Mouse (Mus musculus) cerebellum, adult 2 months (tissue): ENCODE measurements around the gene Gm7030. TPM values are rescaled to one million over a fixed set of nuclear protein-coding genes. Genes with fewer than 3 reads are reported as not detected.
"Not testable (repeated sequence)": the region's sequence is repeated elsewhere in the genome, so short reads cannot be mapped to it uniquely, and the experiment has no call there.

Experiments
- DNase-seq, 2 experiments: peaks; one replicate each; pipeline ENCODE4 v3.0.0; 2021
- H3K27ac ChIP-seq: fragments of 200-500 bp; 2 replicates; pipeline ENCODE4 v1.5.1; 2012; ENCODE audit warnings: low read length, control low read depth, inconsistent platforms; ENCODE audit not compliant: insufficient read depth
- H3K27me3 ChIP-seq: fragments of 200-500 bp; 2 replicates; pipeline ENCODE4 v1.6.1; 2012; ENCODE audit warnings: inconsistent platforms, mild to moderate bottlenecking, low read length, moderate library complexity; ENCODE audit not compliant: control insufficient read depth, insufficient read depth
- H3K4me1 ChIP-seq: fragments of 200-500 bp; 2 replicates; pipeline ENCODE4 v1.6.1; 2011; ENCODE audit warnings: low read length; ENCODE audit not compliant: control insufficient read depth, insufficient read depth
- H3K4me3 ChIP-seq: fragments of 200-500 bp; replicated peaks from 2 replicates; pipeline ENCODE3; 2011; ENCODE audit warnings: mild to moderate bottlenecking, low read depth, low read length, control low read depth; ENCODE audit not compliant: insufficient read depth
- CTCF ChIP-seq: fragments of 200-500 bp; IDR thresholded peaks from 2 replicates; pipeline ENCODE4 v1.5.1; 2011; ENCODE audit warnings: low read depth, mild to moderate bottlenecking, control low read depth, low read length, moderate library complexity, borderline replicate concordance; ENCODE audit not compliant: insufficient read depth
- POLR2A ChIP-seq: fragments of 200-500 bp; IDR thresholded peaks from 2 replicates; pipeline ENCODE4 v1.6.1; 2011; ENCODE audit warnings: low read length, control low read depth, borderline replicate concordance; ENCODE audit not compliant: insufficient read depth
- WGBS: fragments of 180-500 bp; shearing (Covaris S2); methylation state at CpG from one replicate; pipeline ENCODE4 v1.1.7; 2018; 5-methylcytosine and 5-hydroxymethylcytosine counted together
- polyA plus RNA-seq: library from polyadenylated mRNA; depleted of rRNA; stranded (reverse); fragments of >200 nt; gene quantifications from 2 replicates; pipeline ENCODE4 v1.2.3, GENCODE M21; 2012

Gm7030 gene
- polyA plus RNA-seq, 1 experiment: not detected

DNA sequence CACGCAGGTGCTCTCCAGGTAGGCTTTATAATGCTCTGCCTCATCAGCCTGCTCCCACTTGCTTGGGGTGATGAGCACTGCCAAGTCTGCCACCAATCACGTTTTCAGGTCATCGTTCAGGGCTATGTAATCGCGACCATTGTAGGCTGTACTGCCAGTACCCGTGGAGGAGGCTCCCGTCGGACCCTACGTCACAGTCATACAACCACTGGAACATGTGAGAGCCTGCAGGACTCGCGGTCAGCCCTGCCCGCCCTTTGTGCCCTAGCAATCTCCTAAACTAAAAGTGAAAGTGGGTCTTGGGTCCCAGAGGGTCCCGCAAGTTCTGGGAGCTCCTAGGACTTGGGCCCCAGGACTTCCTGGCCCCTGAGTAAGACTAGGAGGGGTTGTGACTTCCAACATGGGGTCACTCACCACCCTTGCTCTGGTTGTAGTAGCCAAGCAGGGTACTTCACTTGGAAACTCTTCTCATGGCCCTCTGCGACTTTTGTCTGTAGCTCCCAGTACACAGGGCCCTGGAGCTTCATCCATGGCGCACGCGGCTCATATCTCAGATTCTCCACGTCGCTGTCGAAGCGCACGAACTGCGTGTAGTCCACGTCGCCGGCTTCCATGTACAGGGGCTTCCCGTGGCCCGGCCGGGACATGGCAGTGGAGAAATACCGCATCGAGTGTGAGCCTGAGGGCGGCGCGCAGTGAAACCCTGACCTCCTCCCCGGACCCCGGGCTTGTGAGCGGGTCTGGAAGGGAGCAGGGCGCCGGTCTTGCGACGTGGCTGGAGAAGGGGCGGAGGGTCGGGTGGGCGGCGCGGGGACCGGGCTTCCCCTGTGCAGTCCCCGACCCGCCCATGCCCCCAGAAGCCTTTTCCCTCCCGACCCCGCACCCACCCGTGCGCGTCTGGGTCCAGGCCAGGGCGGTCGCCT lies 32.2 kb upstream of the Gm7030 start:
- Histone ChIP-seq H3K27me3 (peaks cover 2% of the 10 kb centered on the region; the same call in 1 of the 2 replicates), H3K4me1 (no peaks in the 10 kb centered on the region), H3K27ac (no peak overlapping the region), H3K4me3 (no peak overlapping the region)
- TF ChIP-seq CTCF (no peak), POLR2A (no peak)
- WGBS: 2% methylated on average over 55 of the region's 56 CpGs
- no peak for DNase-seq

DNA sequence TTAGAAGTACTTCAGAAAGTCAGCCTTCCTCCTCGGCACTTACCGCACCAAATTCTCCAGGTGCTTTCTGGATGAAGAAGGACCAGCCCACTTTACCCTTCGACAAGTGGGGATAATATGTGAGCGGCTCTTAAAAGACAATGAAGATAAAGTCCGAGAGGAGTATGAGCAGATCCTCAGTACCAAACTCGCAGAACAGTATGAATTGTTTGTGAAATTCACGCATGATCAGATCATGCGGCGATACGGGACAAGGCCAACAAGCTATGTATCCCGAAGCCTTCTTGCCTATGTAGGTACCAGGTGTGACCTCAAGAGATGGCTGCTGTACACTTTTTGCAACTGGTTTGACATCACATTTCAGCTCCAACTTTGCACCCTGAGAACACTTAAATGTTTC lies 29.0 kb upstream of the Gm7030 start:
- H3K4me3 ChIP-seq, DNase-seq, H3K4me1 ChIP-seq, H3K27ac ChIP-seq, H3K27me3 ChIP-seq: not testable (repeated sequence)
- WGBS: 7% methylated on average over 11 of the region's 11 CpGs

DNA sequence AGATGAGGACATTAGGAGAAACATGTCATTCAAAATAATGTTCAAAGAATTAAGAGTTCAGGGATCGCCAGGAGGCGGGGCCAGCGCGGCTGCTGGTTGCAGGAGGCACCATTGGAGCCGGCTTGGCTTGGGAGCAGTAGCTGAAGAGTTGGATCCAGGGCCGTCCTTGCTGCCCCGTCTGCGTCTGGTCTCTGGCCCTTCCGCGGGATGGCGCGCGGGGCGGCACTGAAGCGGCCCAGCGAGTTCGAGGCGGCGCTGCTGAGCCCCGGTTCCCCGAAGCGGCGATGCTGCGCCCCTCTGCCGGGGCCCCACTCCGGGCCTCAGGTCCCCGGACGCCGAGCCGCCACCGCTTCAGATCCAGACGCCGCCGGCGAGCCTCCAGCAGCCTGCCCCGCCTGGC lies 28.6 kb upstream of the Gm7030 start:
- not testable (repeated sequence) for DNase-seq, H3K4me3 ChIP-seq, H3K4me1 ChIP-seq, H3K27me3 ChIP-seq, H3K27ac ChIP-seq
- WGBS: under 1% methylated on average over 36 of the region's 36 CpGs

DNA sequence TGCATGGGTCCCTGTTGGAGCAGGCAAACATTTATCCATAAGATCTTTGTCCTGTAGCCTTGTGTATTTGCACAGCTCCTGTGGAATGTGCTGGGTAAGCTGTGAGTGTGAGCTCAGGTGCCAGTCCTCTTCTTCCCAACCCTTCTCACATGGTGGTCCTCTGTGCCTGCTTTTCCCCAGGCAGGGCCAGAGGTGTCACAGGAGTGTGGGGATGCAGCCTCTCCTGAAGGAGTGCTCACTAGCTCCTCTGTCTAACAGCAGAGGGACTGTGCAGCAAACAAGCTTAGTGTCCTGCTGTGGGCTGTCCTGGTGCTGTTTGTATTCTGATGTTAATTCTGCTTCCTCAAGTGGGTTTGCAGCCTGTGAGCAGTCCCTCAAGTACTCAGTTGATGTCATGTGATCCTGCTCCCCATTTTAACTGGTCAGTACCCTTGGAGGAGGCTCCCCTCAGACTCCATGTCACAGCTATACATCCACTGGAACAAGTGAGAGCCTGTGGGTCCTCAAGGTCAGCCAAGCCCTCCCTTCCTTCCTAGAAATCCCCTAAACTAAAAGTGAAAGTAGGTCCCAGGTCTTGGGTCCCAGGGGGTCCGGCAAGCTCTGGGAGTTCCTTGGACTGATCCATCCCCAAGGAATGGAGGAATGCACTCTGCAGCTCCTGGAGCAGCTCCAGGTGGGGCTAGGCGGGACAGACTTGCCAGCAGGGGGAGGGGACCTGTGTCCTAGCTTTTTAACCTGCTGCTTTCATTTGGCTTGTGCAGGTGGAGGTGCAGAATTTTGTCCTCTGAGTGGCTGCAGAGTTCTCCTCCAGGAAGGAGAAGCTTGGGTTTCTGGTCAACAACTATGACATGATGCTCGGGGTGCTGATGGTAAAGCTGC lies 25.3 kb upstream of the Gm7030 start:
- Histone ChIP-seq H3K27me3 (peaks cover 1% of the 10 kb centered on the region; the same call in 1 of the 2 replicates), H3K4me3 (no peak overlapping the region), H3K27ac (no peak overlapping the region), H3K4me1 (no peaks in the 10 kb centered on the region)
- TF ChIP-seq POLR2A (no peak), CTCF (no peak)
- no peak for DNase-seq
- WGBS: 20% methylated on average over 3 of the region's 3 CpGs

DNA sequence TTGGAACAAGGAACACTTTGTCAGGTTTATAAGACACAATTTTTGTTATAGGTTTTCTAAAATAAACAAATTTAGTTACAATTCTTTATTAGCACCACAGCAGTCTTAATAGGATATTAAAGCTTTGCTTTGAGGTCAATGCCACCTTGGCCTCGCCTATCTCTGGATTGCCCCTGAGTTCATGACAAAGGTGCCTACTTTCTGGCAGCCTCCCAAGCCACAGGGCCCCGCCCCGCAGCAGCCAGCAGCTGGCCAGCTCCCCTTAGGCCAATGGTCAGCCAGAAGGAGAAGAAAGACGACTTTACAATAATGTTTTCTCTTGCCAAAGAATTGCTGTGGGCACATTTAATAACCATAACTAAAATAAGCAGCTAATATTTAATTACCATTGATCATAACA lies 22.0 kb upstream of the Gm7030 start:
- not testable (repeated sequence) for H3K4me1 ChIP-seq, H3K27ac ChIP-seq, H3K27me3 ChIP-seq, DNase-seq, H3K4me3 ChIP-seq
- WGBS: 37% methylated on average over 4 of the region's 4 CpGs

DNA sequence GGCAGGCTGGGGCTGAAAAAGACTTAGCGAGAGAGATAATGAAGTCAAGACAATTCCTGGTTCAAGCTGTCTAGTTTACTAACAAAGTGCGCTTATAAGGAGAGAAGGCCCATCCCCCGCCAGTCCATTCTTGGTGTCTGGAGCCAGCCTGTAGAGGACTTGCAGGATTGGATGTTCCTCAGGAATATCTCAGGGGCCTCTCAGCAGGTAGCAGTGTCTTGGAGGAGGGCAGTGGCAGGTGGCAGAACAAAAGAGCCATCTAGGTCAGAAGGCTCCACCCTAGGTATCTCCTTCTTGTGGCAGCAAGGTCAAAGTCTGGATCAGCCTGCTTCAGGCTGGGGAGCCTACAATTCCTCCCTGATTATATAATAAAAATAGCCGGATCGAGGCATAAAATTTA lies 19.2 kb upstream of the Gm7030 start:
- not testable (repeated sequence) for H3K4me1 ChIP-seq, H3K27me3 ChIP-seq, H3K4me3 ChIP-seq, DNase-seq, H3K27ac ChIP-seq
- WGBS: 89% methylated on average over 5 of the region's 5 CpGs

DNA sequence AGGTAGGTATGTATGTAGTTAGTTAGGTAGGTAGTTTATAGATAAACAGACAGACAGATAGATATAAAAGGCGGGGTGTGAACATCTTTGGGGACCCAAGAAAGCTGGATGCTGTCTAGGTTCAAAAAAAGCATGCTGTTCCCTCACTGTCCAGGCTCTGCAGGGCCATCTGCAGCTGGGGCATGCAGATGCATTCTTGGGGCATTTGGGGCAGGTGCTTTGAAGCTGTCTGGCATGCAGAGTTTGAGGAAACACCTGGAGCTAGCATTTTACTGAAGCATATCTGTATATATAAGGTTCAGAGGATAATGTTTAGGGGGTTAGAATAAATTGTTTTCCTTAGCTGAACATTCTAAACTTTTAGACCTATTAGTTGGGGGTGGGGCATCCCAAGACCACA lies 17.7 kb upstream of the Gm7030 start:
- not testable (repeated sequence) for H3K4me1 ChIP-seq, DNase-seq, H3K27me3 ChIP-seq, H3K27ac ChIP-seq, H3K4me3 ChIP-seq
- WGBS: 81% methylated on average over 1 of the region's 1 CpGs

DNA sequence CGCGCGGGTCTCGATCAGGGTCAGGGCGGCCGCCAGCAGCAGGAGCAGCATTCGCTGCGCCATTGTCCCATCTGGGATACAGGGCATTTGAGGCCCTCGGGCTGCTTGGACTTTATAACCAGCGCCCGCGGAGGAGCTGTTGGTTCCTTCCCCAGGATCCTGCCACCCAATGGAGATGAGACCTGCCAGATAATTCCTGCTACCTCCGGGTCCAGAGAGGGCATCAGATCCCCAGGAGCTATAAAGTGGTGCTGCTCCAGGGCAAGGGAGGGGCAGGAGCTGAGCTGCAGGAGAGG lies 16.6 kb upstream of the Gm7030 start:
- H3K4me1 ChIP-seq, H3K4me3 ChIP-seq, DNase-seq, H3K27me3 ChIP-seq, H3K27ac ChIP-seq: not testable (repeated sequence)
- WGBS: 3% methylated on average over 13 of the region's 13 CpGs
